Mouse (Mus musculus) heart, embryonic 12.5 days (tissue): ENCODE data around the gene Fam155a. TPM values are rescaled to one million over a fixed set of nuclear protein-coding genes. Genes with fewer than 3 reads are reported as not detected.

Experiments used
- ATAC-seq: fragments of 200-750 bp; cut with Nextera tagmentation; 2 replicates; pipeline ENCODE4 v1.8.0; 2017; ENCODE audit warnings: moderate TSS enrichment, moderate library complexity; ENCODE audit not compliant: insufficient number of reproducible peaks, low FRiP score
- H3K27ac ChIP-seq: fragments of 300-500 bp; sonication (generic); 2 replicates; pipeline ENCODE4 v1.5.1; 2016; ENCODE audit warnings: mild to moderate bottlenecking, moderate library complexity; ENCODE audit not compliant: poor library complexity, severe bottlenecking
- H3K27me3 ChIP-seq: fragments of 300-500 bp; sonication (generic); replicated peaks from 2 replicates; pipeline ENCODE4 v1.6.1; 2016; ENCODE audit warnings: mild to moderate bottlenecking, moderate library complexity
- H3K36me3 ChIP-seq: fragments of 300-500 bp; sonication (generic); 2 replicates; pipeline ENCODE4 v1.6.1; 2016; ENCODE audit warnings: mild to moderate bottlenecking, moderate library complexity
- H3K4me1 ChIP-seq: fragments of 300-500 bp; sonication (generic); replicated peaks from 2 replicates; pipeline ENCODE4 v1.6.1; 2016; ENCODE audit warnings: mild to moderate bottlenecking
- H3K4me2 ChIP-seq: fragments of 300-500 bp; sonication (generic); 2 replicates; pipeline ENCODE4 v1.6.1; 2016; ENCODE audit warnings: mild to moderate bottlenecking, moderate library complexity
- H3K4me3 ChIP-seq: fragments of 300-500 bp; sonication (generic); 2 replicates; pipeline ENCODE4 v1.5.1; 2016; ENCODE audit warnings: mild to moderate bottlenecking
- H3K9ac ChIP-seq: fragments of 300-500 bp; sonication (generic); 2 replicates; pipeline ENCODE4 v1.6.1; 2016; ENCODE audit warnings: mild to moderate bottlenecking, moderate library complexity
- H3K9me3 ChIP-seq: fragments of 300-500 bp; sonication (generic); replicated peaks from 2 replicates; pipeline ENCODE4 v1.6.1; 2016; ENCODE audit warnings: mild to moderate bottlenecking, moderate library complexity
- WGBS: fragments of 180-500 bp; shearing (Covaris S2); methylation state at CpG from one replicate; pipeline ENCODE4 v1.1.7; 2016; 5-methylcytosine and 5-hydroxymethylcytosine counted together
- polyA plus RNA-seq: library from polyadenylated mRNA; unstranded; fragments of >200 nt; fragmentation: Nextera tagmentation; extraction: Ambion mirVana; gene quantifications from 2 replicates; pipeline ENCODE4 v1.2.1, GENCODE M21; 2016

Fam155a gene
- polyA plus RNA-seq, 1 experiment from 2014 or later = 0.18 TPM

DNA sequence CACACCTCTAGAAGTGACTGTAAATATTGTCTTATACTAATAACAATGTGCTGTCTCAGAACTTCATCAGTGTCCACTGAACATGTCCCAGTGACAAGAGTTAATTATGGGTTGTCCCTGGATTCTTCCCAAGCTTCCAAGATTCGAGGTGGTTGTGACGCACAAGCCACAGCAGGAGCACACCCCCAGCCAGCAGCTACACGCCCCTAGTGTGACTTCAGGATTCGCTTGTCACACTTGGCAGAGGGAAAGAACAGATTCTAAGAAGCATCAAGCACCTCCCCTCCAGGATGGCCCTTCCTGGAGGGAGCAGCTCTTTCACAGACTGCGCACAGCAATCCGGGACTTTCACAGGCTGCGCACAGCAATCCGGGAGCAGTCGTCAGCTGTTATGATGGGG lies 428.0 kb downstream of the Fam155a start:
- Histone ChIP-seq H3K4me1 (no peaks in the 10 kb centered on the region; the same call in 1 of the 2 replicates), H3K36me3 (no peaks in the 10 kb centered on the region), H3K4me3 (no peak overlapping the region), H3K4me2 (no peak overlapping the region), H3K27ac (no peak overlapping the region), H3K9ac (no peak overlapping the region), H3K27me3 (no peaks in the 10 kb centered on the region), H3K9me3 (no peaks in the 10 kb centered on the region)
- WGBS = 78% methylated on average over 9 of the region's 9 CpGs
- no peak for ATAC-seq

DNA sequence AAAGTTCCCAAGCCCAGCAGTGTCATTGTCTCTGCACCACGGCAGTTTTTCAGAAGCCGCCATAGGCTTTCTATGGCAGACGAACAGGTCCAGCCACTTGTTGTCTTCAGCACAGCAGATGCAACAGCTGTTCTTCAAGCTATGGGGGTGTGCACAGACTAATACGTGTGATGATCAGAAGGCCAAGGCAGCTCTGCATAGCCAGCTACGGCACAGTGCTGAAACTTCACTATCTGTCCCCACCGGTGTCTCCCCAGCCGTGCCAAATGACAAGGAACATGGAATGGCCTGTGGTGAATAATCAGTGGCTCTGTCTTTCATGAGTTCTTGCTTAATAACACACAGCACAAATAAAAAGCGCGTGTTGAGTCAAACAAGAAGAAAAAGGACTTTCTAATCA lies 428.4 kb downstream of the Fam155a start:
- H3K4me2 ChIP-seq = no peak overlapping the region
- ATAC-seq = no peak
- H3K27me3 ChIP-seq = no peaks in the 10 kb centered on the region
- 79% methylated on average over 9 of the region's 9 CpGs for WGBS
- H3K4me1 ChIP-seq = no peaks in the 10 kb centered on the region; the same call in 1 of the 2 replicates
- H3K9ac ChIP-seq = no peak overlapping the region
- no peaks in the 10 kb centered on the region for H3K36me3 ChIP-seq
- no peak overlapping the region for H3K4me3 ChIP-seq
- no peak overlapping the region for H3K27ac ChIP-seq
- no peaks in the 10 kb centered on the region for H3K9me3 ChIP-seq

- Histone ChIP-seq H3K36me3 (no peaks in the 10 kb centered on the region), H3K4me1 (peaks cover 5% of the 10 kb centered on the region; the same call in 1 of the 2 replicates), H3K4me3 (no peak overlapping the region), H3K27me3 (0 out of 2 replicates have a peak, but pooled peaks cover 4% of the 10 kb centered on the region), H3K4me2 (no peak overlapping the region), H3K27ac (no peak overlapping the region), H3K9ac (no peak overlapping the region), H3K9me3 (no peaks in the 10 kb centered on the region)
- 85% methylated on average over 8 of the region's 8 CpGs for WGBS
- no peak for ATAC-seq
Observed at GRCm38 (mm10) chr8:9337905-9338304, 433.1 kb downstream of the Fam155a start.

DNA sequence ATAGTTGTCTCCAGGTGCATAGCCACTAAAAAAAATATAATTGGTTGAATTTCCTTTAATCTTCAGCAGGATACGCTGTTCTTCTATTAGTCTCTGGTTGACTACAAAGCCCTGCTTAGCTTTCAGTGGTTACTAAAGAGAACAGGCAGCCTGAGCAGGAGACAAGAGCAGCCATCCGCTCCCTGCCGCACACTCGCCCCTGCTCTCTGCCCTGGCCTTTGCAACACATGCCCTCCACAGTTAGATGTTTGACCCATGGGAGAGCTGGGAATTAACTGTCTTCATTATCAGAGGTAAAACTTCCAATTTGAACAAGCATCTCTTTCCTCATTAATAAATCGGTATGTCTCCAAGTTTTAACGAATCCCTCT lies 435.0 kb downstream of the Fam155a start:
- Histone ChIP-seq H3K4me2 (no peak overlapping the region), H3K4me3 (no peak overlapping the region), H3K36me3 (no peaks in the 10 kb centered on the region), H3K9ac (no peak overlapping the region), H3K9me3 (no peaks in the 10 kb centered on the region), H3K4me1 (peaks cover 8% of the 10 kb centered on the region; the same call in 1 of the 2 replicates), H3K27ac (no peak overlapping the region), H3K27me3 (0 out of 2 replicates have a peak, but pooled peaks cover 4% of the 10 kb centered on the region)
- no peak for ATAC-seq
- 56% methylated on average over 6 of the region's 6 CpGs for WGBS

- Histone ChIP-seq H3K9ac (no peak overlapping the region), H3K27me3 (0 out of 2 replicates have a peak, but pooled peaks cover 4% of the 10 kb centered on the region), H3K4me3 (no peak overlapping the region), H3K9me3 (no peaks in the 10 kb centered on the region), H3K4me1 (peaks cover 8% of the 10 kb centered on the region; the same call in 1 of the 2 replicates), H3K4me2 (no peak overlapping the region), H3K36me3 (no peaks in the 10 kb centered on the region), H3K27ac (no peak overlapping the region)
- WGBS = 65% methylated on average over 10 of the region's 10 CpGs
- ATAC-seq = no peak
Observed at GRCm38 (mm10) chr8:9335285-9335932, 435.6 kb downstream of the Fam155a start.

GRCm38 (mm10) chr8:9332766-9333165 lies 438.2 kb downstream of the Fam155a start:
- H3K27ac ChIP-seq = no peak overlapping the region
- no peak overlapping the region for H3K4me3 ChIP-seq
- no peak for ATAC-seq
- peaks cover 8% of the 10 kb centered on the region; the same call in 1 of the 2 replicates for H3K4me1 ChIP-seq
- H3K9ac ChIP-seq = no peak overlapping the region
- no peaks in the 10 kb centered on the region for H3K9me3 ChIP-seq
- WGBS = 40% methylated on average over 2 of the region's 2 CpGs
- H3K4me2 ChIP-seq = no peak overlapping the region
- H3K36me3 ChIP-seq = no peaks in the 10 kb centered on the region
- H3K27me3 ChIP-seq = 0 out of 2 replicates have a peak, but pooled peaks cover 4% of the 10 kb centered on the region

- Histone ChIP-seq H3K4me3 (no peak overlapping the region), H3K4me2 (no peak overlapping the region), H3K36me3 (no peaks in the 10 kb centered on the region), H3K9me3 (no peaks in the 10 kb centered on the region), H3K27me3 (no peaks in the 10 kb centered on the region), H3K9ac (no peak overlapping the region), H3K4me1 (no peaks in the 10 kb centered on the region), H3K27ac (no peak overlapping the region)
- 33% methylated on average over 8 of the region's 8 CpGs for WGBS
- no peak for ATAC-seq
Observed at GRCm38 (mm10) chr8:9309456-9309855, 461.5 kb downstream of the Fam155a start.

GRCm38 (mm10) chr8:9303526-9304135 lies 467.3 kb downstream of the Fam155a start:
- H3K9ac ChIP-seq = no peak overlapping the region
- H3K9me3 ChIP-seq = no peaks in the 10 kb centered on the region
- H3K4me3 ChIP-seq = no peak overlapping the region
- H3K27me3 ChIP-seq = no peaks in the 10 kb centered on the region
- H3K27ac ChIP-seq = no peak overlapping the region
- no peak overlapping the region for H3K4me2 ChIP-seq
- H3K4me1 ChIP-seq = no peaks in the 10 kb centered on the region
- no peaks in the 10 kb centered on the region for H3K36me3 ChIP-seq
- 81% methylated on average over 6 of the region's 6 CpGs for WGBS
- no peak for ATAC-seq

GRCm38 (mm10) chr8:9295046-9295445 lies 475.9 kb downstream of the Fam155a start:
- H3K27me3 ChIP-seq = no peaks in the 10 kb centered on the region
- 54% methylated on average over 2 of the region's 2 CpGs for WGBS

DNA sequence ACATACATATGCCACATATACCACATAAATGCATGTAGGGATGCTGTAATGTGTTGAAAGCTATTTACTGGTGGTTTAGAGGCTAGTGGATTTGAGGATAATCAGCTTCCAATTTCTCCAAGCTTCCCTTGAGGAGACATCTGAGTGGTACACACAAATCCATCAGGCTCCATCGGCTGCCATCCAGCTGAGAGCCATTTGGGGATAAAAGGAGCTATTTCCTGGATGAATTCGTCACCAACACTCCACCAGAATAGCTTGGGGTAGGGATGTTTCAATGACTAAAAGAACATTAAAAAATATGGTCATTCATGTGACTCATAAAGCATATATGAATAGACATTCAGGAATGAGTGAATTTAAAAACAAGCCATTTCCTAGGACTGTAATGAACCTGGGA lies 478.4 kb downstream of the Fam155a start:
- Histone ChIP-seq H3K4me1 (no peaks in the 10 kb centered on the region), H3K27me3 (no peaks in the 10 kb centered on the region), H3K36me3 (no peaks in the 10 kb centered on the region), H3K9me3 (no peaks in the 10 kb centered on the region), H3K4me3 (no peak overlapping the region), H3K4me2 (no peak overlapping the region), H3K9ac (no peak overlapping the region), H3K27ac (no peak overlapping the region)
- ATAC-seq = no peak
- 51% methylated on average over 2 of the region's 2 CpGs for WGBS

More at GRCm38 (mm10) chr8:9295046-9295445, 475.9 kb downstream of the Fam155a start:
- no peak for ATAC-seq
- Histone ChIP-seq H3K4me2 (no peak overlapping the region), H3K9ac (no peak overlapping the region), H3K36me3 (no peaks in the 10 kb centered on the region), H3K4me3 (no peak overlapping the region), H3K27ac (no peak overlapping the region), H3K4me1 (no peaks in the 10 kb centered on the region), H3K9me3 (no peaks in the 10 kb centered on the region)

DNA sequence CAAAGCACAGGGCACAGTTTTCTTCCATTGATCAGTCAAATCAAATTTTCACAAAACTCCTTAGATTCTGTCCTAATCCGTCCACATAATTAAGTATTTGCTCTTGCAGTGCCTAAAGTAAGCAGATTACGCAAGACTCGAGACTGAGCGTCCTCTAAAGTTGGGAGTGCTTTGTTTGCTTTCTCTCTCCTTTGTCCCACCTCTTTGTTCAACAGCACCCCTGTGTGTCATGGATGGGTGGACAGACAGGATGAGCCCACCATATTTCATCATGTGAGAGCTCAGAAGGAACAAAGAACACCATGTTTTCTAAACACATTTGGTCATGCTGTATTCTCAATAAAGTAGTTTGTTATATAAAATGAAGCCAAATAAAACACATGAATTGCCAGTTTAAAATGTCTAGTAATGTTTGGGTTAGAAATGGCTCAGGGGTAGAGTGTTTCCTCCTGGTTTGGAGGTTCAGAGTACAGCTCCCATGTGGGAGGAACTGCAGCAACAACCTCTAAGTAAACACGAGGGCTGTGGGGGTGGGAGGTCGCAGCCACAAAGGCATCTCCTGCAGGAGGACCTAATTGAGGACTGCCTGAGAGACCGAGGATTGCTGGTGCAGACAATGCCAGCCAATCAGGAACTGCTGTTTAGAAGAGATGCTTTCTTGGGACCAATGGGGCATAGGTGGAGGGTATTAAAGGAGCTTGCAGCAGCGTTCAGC lies 482.8 kb downstream of the Fam155a start:
- ATAC-seq = no peak
- no peaks in the 10 kb centered on the region for H3K27me3 ChIP-seq
- no peaks in the 10 kb centered on the region for H3K36me3 ChIP-seq
- H3K27ac ChIP-seq = no peak overlapping the region
- H3K4me2 ChIP-seq = no peak overlapping the region
- H3K4me3 ChIP-seq = no peak overlapping the region
- H3K4me1 ChIP-seq = 0 out of 2 replicates have a peak, but pooled peaks cover 3% of the 10 kb centered on the region
- no peak overlapping the region for H3K9ac ChIP-seq
- 60% methylated on average over 8 of the region's 8 CpGs for WGBS
- H3K9me3 ChIP-seq = no peaks in the 10 kb centered on the region
